Mouse (Mus musculus) CH12.LX (cell line): Measurements from ENCODE around the gene Nos1ap.

ENCODE experiments used
- CTCF ChIP-seq, 2 experiments: IDR thresholded peaks in 1 of 2; conservative IDR thresholded peaks in 1 of 2; 2 replicates each; pipeline ENCODE4 v1.5.1; 2011 to 2012; ENCODE audit warnings: low read depth in 2 of 2, low read length in 2 of 2, improper control_type of control experiment in 1 of 2, inconsistent platforms in 1 of 2, mild to moderate bottlenecking in 1 of 2, moderate library complexity in 1 of 2
- POLR2A ChIP-seq: IDR thresholded peaks from 2 replicates; pipeline ENCODE4 v1.6.1; 2011; ENCODE audit warnings: low read depth, mild to moderate bottlenecking, improper control_type of control experiment, low read length
- SIN3A ChIP-seq: IDR thresholded peaks from 2 replicates; pipeline ENCODE4 v1.6.1; 2012; ENCODE audit warnings: low read length, improper control_type of control experiment, inconsistent platforms
- ZC3H11A ChIP-seq: IDR thresholded peaks from 2 replicates; pipeline ENCODE4 v1.6.1; 2012; ENCODE audit warnings: low read depth, mild to moderate bottlenecking, inconsistent platforms, low read length, improper control_type of control experiment

- no peak for TF ChIP-seq CTCF (conservative IDR thresholded peaks at IDR 0.05 in 1 of 2, IDR thresholded peaks at IDR 0.05 in 1 of 2; ENCODE audit: low read depth in 2 of 2, low read length in 2 of 2)
- no peak for TF ChIP-seq SIN3A
- no peak for TF ChIP-seq POLR2A
- TF ChIP-seq ZC3H11A = no peak
Observed at GRCm38 (mm10) chr1:170506309-170506708, 83.4 kb downstream of the Nos1ap start.
